Mouse (Mus musculus) heart, embryonic 13.5 days (tissue): ENCODE results near the gene Creb5. TPM values are rescaled to one million over a fixed set of nuclear protein-coding genes. Genes with fewer than 3 reads are reported as not detected.

Experiments used
- ATAC-seq: fragments of 200-750 bp; cut with Nextera tagmentation; 2 replicates; pipeline ENCODE4 v1.8.0; 2017; ENCODE audit warnings: moderate TSS enrichment; ENCODE audit not compliant: insufficient number of reproducible peaks, low FRiP score, low TSS enrichment; ENCODE audit errors: extremely low read depth
- H3K27ac ChIP-seq: fragments of 300-500 bp; sonication (generic); replicated peaks from 2 replicates; pipeline ENCODE4 v1.5.1; 2015; ENCODE audit warnings: moderate library complexity, mild to moderate bottlenecking, inconsistent platforms
- H3K27me3 ChIP-seq: fragments of 300-500 bp; sonication (generic); replicated peaks from 2 replicates; pipeline ENCODE4 v1.6.1; 2015; ENCODE audit warnings: mild to moderate bottlenecking, inconsistent platforms
- H3K36me3 ChIP-seq: fragments of 300-500 bp; sonication (generic); 2 replicates; pipeline ENCODE4 v1.6.1; 2015; ENCODE audit warnings: mild to moderate bottlenecking, inconsistent platforms
- H3K4me1 ChIP-seq: fragments of 300-500 bp; sonication (generic); 2 replicates; pipeline ENCODE4 v1.6.1; 2015; ENCODE audit warnings: inconsistent platforms
- H3K4me2 ChIP-seq: fragments of 300-500 bp; sonication (generic); 2 replicates; pipeline ENCODE4 v1.6.1; 2015; ENCODE audit warnings: inconsistent platforms, mild to moderate bottlenecking, moderate library complexity
- H3K4me3 ChIP-seq: fragments of 300-500 bp; sonication (generic); 2 replicates; pipeline ENCODE4 v1.5.1; 2015; ENCODE audit warnings: moderate library complexity, mild to moderate bottlenecking, inconsistent platforms
- H3K9ac ChIP-seq: fragments of 300-500 bp; sonication (generic); 2 replicates; pipeline ENCODE4 v1.6.1; 2015; ENCODE audit warnings: inconsistent platforms, mild to moderate bottlenecking, moderate library complexity
- H3K9me3 ChIP-seq: fragments of 300-500 bp; sonication (generic); 2 replicates; pipeline ENCODE4 v1.6.1; 2016; ENCODE audit warnings: inconsistent platforms
- WGBS: fragments of 180-500 bp; shearing (Covaris S2); methylation state at CpG from one replicate; pipeline ENCODE4 v1.1.7; 2015; ENCODE audit warnings: mixed read lengths; 5-methylcytosine and 5-hydroxymethylcytosine counted together
- polyA plus RNA-seq: library from polyadenylated mRNA; unstranded; fragments of >200 nt; fragmentation: Nextera tagmentation; extraction: Ambion mirVana; gene quantifications from 2 replicates; pipeline ENCODE4 v1.2.1, GENCODE M21; 2015

Creb5 gene
- polyA plus RNA-seq, 1 experiment from 2014 or later = 31.1 TPM

GRCm38 (mm10) chr6:53684416-53684815, 397.3 kb downstream of the Creb5 start:
- H3K9me3 ChIP-seq = no peaks in the 10 kb centered on the region
- ATAC-seq = no peak
- H3K36me3 ChIP-seq = peaks cover 59% of the 10 kb centered on the region
- no peaks in the 10 kb centered on the region for H3K27me3 ChIP-seq
- H3K9ac ChIP-seq = no peak overlapping the region
- H3K4me2 ChIP-seq = no peak overlapping the region
- H3K4me3 ChIP-seq = no peak overlapping the region
- H3K27ac ChIP-seq = no peak overlapping the region
- H3K4me1 ChIP-seq = no peaks in the 10 kb centered on the region; the same call in 1 of the 2 replicates
- WGBS = 60% methylated on average over 2 of the region's 2 CpGs

GRCm38 (mm10) chr6:53685323-53685722, 398.3 kb downstream of the Creb5 start:
- peaks cover 68% of the 10 kb centered on the region for H3K36me3 ChIP-seq
- H3K27ac ChIP-seq = no peak overlapping the region
- ATAC-seq = no peak
- no peaks in the 10 kb centered on the region for H3K27me3 ChIP-seq
- no peak overlapping the region for H3K9ac ChIP-seq
- H3K4me3 ChIP-seq = no peak overlapping the region
- 82% methylated on average over 14 of the region's 14 CpGs for WGBS
- H3K4me2 ChIP-seq = no peak overlapping the region
- no peaks in the 10 kb centered on the region; the same call in 1 of the 2 replicates for H3K4me1 ChIP-seq
- H3K9me3 ChIP-seq = no peaks in the 10 kb centered on the region

GRCm38 (mm10) chr6:53688762-53689477, 401.9 kb downstream of the Creb5 start:
- no peaks in the 10 kb centered on the region for H3K27me3 ChIP-seq
- WGBS = 63% methylated on average over 7 of the region's 7 CpGs
- no peaks in the 10 kb centered on the region for H3K9me3 ChIP-seq
- no peaks in the 10 kb centered on the region; the same call in 1 of the 2 replicates for H3K4me1 ChIP-seq
- ATAC-seq = no peak
- peaks cover 74% of the 10 kb centered on the region for H3K36me3 ChIP-seq
- no peak overlapping the region for H3K9ac ChIP-seq
- H3K27ac ChIP-seq = no peak overlapping the region
- H3K4me3 ChIP-seq = no peak overlapping the region
- H3K4me2 ChIP-seq = no peak overlapping the region

GRCm38 (mm10) chr6:53691006-53691405, 403.9 kb downstream of the Creb5 start:
- Histone ChIP-seq H3K4me3 (no peak overlapping the region), H3K9ac (no peak overlapping the region), H3K27ac (no peak overlapping the region), H3K4me2 (no peak overlapping the region), H3K9me3 (no peaks in the 10 kb centered on the region), H3K27me3 (no peaks in the 10 kb centered on the region), H3K4me1 (no peaks in the 10 kb centered on the region; the same call in 1 of the 2 replicates), H3K36me3 (peaks cover 70% of the 10 kb centered on the region)
- WGBS = 90% methylated on average over 1 of the region's 1 CpGs
- no peak for ATAC-seq

GRCm38 (mm10) chr6:53695216-53695615, 408.1 kb downstream of the Creb5 start:
- no peaks in the 10 kb centered on the region for H3K27me3 ChIP-seq
- H3K4me3 ChIP-seq = no peak overlapping the region
- 73% methylated on average over 9 of the region's 9 CpGs for WGBS
- no peak for ATAC-seq
- H3K9me3 ChIP-seq = no peaks in the 10 kb centered on the region
- H3K27ac ChIP-seq = no peak overlapping the region
- no peak overlapping the region for H3K4me2 ChIP-seq
- H3K4me1 ChIP-seq = 0 out of 2 replicates have a peak, but pooled peaks cover 9% of the 10 kb centered on the region
- peaks cover 59% of the 10 kb centered on the region for H3K36me3 ChIP-seq
- H3K9ac ChIP-seq = no peak overlapping the region

- Histone ChIP-seq H3K4me1 (0 out of 2 replicates have a peak, but pooled peaks cover 9% of the 10 kb centered on the region), H3K9me3 (no peaks in the 10 kb centered on the region), H3K27me3 (no peaks in the 10 kb centered on the region), H3K4me3 (no peak overlapping the region), H3K4me2 (no peak overlapping the region), H3K36me3 (peaks cover 50% of the 10 kb centered on the region), H3K27ac (no peak overlapping the region), H3K9ac (no peak overlapping the region)
- WGBS = 73% methylated on average over 6 of the region's 6 CpGs
- no peak for ATAC-seq
These were observed 409.4 kb downstream of the Creb5 start for GRCm38 (mm10) chr6:53696471-53696870.

GRCm38 (mm10) chr6:53696921-53697320, 409.9 kb downstream of the Creb5 start:
- Histone ChIP-seq H3K4me1 (0 out of 2 replicates have a peak, but pooled peaks cover 9% of the 10 kb centered on the region), H3K36me3 (peaks cover 49% of the 10 kb centered on the region), H3K27ac (no peak overlapping the region), H3K4me2 (no peak overlapping the region), H3K4me3 (no peak overlapping the region), H3K9me3 (no peaks in the 10 kb centered on the region), H3K27me3 (no peaks in the 10 kb centered on the region), H3K9ac (no peak overlapping the region)
- WGBS = 76% methylated on average over 6 of the region's 6 CpGs
- ATAC-seq = no peak

- 27% methylated on average over 15 of the region's 15 CpGs for WGBS
- Histone ChIP-seq H3K9me3 (no peaks in the 10 kb centered on the region), H3K9ac (no peak overlapping the region), H3K4me1 (0 out of 2 replicates have a peak, but pooled peaks cover 9% of the 10 kb centered on the region), H3K27ac (no peak overlapping the region), H3K4me3 (no peak overlapping the region), H3K27me3 (no peaks in the 10 kb centered on the region), H3K4me2 (peak overlapping the region; percentile 22), H3K36me3 (peaks cover 39% of the 10 kb centered on the region)
- no peak for ATAC-seq
These were observed 411.2 kb downstream of the Creb5 start for GRCm38 (mm10) chr6:53698128-53698749.

- H3K27me3 ChIP-seq = no peaks in the 10 kb centered on the region
- ATAC-seq = no peak
- 47% methylated on average over 2 of the region's 2 CpGs for WGBS
- no peaks in the 10 kb centered on the region for H3K9me3 ChIP-seq
- H3K4me3 ChIP-seq = no peak overlapping the region
- no peak overlapping the region for H3K4me2 ChIP-seq
- no peaks in the 10 kb centered on the region for H3K36me3 ChIP-seq
- H3K9ac ChIP-seq = no peak overlapping the region
- H3K27ac ChIP-seq = no peak overlapping the region
- H3K4me1 ChIP-seq = no peaks in the 10 kb centered on the region
These were observed 417.4 kb downstream of the Creb5 start for GRCm38 (mm10) chr6:53704440-53704839.

GRCm38 (mm10) chr6:53706604-53707330, 419.7 kb downstream of the Creb5 start:
- no peak overlapping the region for H3K4me3 ChIP-seq

GRCm38 (mm10) chr6:53707795-53708194, 420.7 kb downstream of the Creb5 start:
- H3K4me3 ChIP-seq = no peak overlapping the region
- ATAC-seq = no peak
- H3K27me3 ChIP-seq = no peaks in the 10 kb centered on the region
- H3K4me2 ChIP-seq = no peak overlapping the region
- no peaks in the 10 kb centered on the region for H3K36me3 ChIP-seq
- WGBS = 45% methylated on average over 5 of the region's 5 CpGs
- H3K4me1 ChIP-seq = no peaks in the 10 kb centered on the region
- H3K9ac ChIP-seq = no peak overlapping the region
- no peak overlapping the region for H3K27ac ChIP-seq
- H3K9me3 ChIP-seq = no peaks in the 10 kb centered on the region

More at GRCm38 (mm10) chr6:53706604-53707330, 419.7 kb downstream of the Creb5 start:
- H3K27ac ChIP-seq = no peak overlapping the region
- H3K4me1 ChIP-seq = no peaks in the 10 kb centered on the region
- WGBS = 81% methylated on average over 10 of the region's 10 CpGs
- H3K36me3 ChIP-seq = no peaks in the 10 kb centered on the region
- H3K27me3 ChIP-seq = no peaks in the 10 kb centered on the region
- H3K4me2 ChIP-seq = no peak overlapping the region
- no peak for ATAC-seq
- H3K9ac ChIP-seq = no peak overlapping the region
- no peaks in the 10 kb centered on the region for H3K9me3 ChIP-seq
